Mouse (Mus musculus) G1E (cell line): ENCODE data around the gene Tmem86a. TPM values are rescaled to one million over a fixed set of nuclear protein-coding genes. Genes with fewer than 3 reads are reported as not detected.

Source experiments
- ATAC-seq: 2 replicates; pipeline ENCODE4 v1.8.0; 2016; ENCODE audit warnings: mild to moderate bottlenecking; ENCODE audit not compliant: insufficient number of reproducible peaks, poor library complexity, low FRiP score, severe bottlenecking; ENCODE audit errors: extremely low read depth
- DNase-seq: peaks from one replicate; pipeline ENCODE4 v3.0.0; 2012; ENCODE audit warnings: low spot score
- H3K27me3 ChIP-seq: 2 replicates; pipeline ENCODE4 v1.6.1; 2012; ENCODE audit warnings: mild to moderate bottlenecking, low read length, inconsistent platforms; ENCODE audit not compliant: insufficient read depth
- H3K36me3 ChIP-seq: replicated peaks from 2 replicates; pipeline ENCODE3; 2012; ENCODE audit warnings: mild to moderate bottlenecking, inconsistent platforms
- H3K4me1 ChIP-seq: 2 replicates; pipeline ENCODE4 v1.6.1; 2012; ENCODE audit warnings: low read depth, low read length, inconsistent platforms, mixed read lengths; ENCODE audit not compliant: insufficient read depth
- H3K4me3 ChIP-seq: 2 replicates; pipeline ENCODE4 v1.5.1; 2012; ENCODE audit warnings: low read depth, mild to moderate bottlenecking, inconsistent platforms, low read length, moderate library complexity, mixed read lengths
- H3K9me3 ChIP-seq: replicated peaks from 2 replicates; pipeline ENCODE4 v1.6.1; 2012; ENCODE audit warnings: inconsistent platforms
- CTCF ChIP-seq: IDR thresholded peaks from 2 replicates; pipeline ENCODE4 v1.5.1; 2012; ENCODE audit warnings: low read depth, low read length, inconsistent platforms, mixed read lengths
- GATA1 ChIP-seq: IDR thresholded peaks from 2 replicates; pipeline ENCODE4 v1.6.1; 2012; ENCODE audit warnings: borderline replicate concordance, low read length, inconsistent platforms, mixed read lengths
- GATA2 ChIP-seq: IDR thresholded peaks from 2 replicates; pipeline ENCODE4 v1.6.1; 2012; ENCODE audit warnings: low read depth, low read length, inconsistent platforms, borderline replicate concordance
- POLR2AphosphoS5 ChIP-seq: IDR thresholded peaks from 2 replicates; pipeline ENCODE4 v1.6.1; 2012; ENCODE audit warnings: low read depth, low read length, inconsistent platforms; ENCODE audit not compliant: insufficient replicate concordance
- TAL1 ChIP-seq: conservative IDR thresholded peaks from 2 replicates; pipeline ENCODE4 v1.6.1; 2012; ENCODE audit warnings: low read depth, low read length, inconsistent platforms, mixed read lengths
- polyA plus RNA-seq: library from polyadenylated mRNA; stranded (reverse); fragments of >175 nt; gene quantifications from 2 replicates; pipeline ENCODE4 v1.2.3, GENCODE M21; 2012
- total RNA-seq, 2 experiments: library from RNA; stranded (forward) in 1 of 2; stranded (reverse) in 1 of 2; fragments of 200-1000 nt in 1 of 2; fragments of >200 nt in 1 of 2; fragmentation: Nextera tagmentation in 1 of 2; gene quantifications; 2 replicates each; pipeline ENCODE4 v1.2.3; 2014 to 2017

Gene Tmem86a
- total and polyA plus RNA-seq, 3 experiments = 0.05 to 7.1 TPM; not detected in 1

GRCm38 (mm10) chr7:47041706-47042105 lies 8.7 kb upstream of the Tmem86a start:
- ATAC-seq = no peak
- no peak for TF ChIP-seq GATA2
- TF ChIP-seq GATA1 = no peak
- no peak for TF ChIP-seq CTCF
- TF ChIP-seq TAL1 = no peak
- no peak for DNase-seq
- H3K4me3 ChIP-seq = no peak overlapping the region
- H3K27me3 ChIP-seq = peaks cover 60% of the 10 kb centered on the region
- H3K36me3 ChIP-seq = no peaks in the 10 kb centered on the region
- peaks cover 3% of the 10 kb centered on the region; the same call in 1 of the 2 replicates for H3K4me1 ChIP-seq
- no peaks in the 10 kb centered on the region for H3K9me3 ChIP-seq

GRCm38 (mm10) chr7:47042121-47042520 lies 8.3 kb upstream of the Tmem86a start:
- H3K4me3 ChIP-seq = no peak overlapping the region
- ATAC-seq = no peak
- H3K27me3 ChIP-seq = peaks cover 62% of the 10 kb centered on the region
- TF ChIP-seq GATA2 (no peak), POLR2AphosphoS5 (no peak), CTCF (no peak), GATA1 (no peak), TAL1 (no peak)
- no peaks in the 10 kb centered on the region for H3K36me3 ChIP-seq
- no peaks in the 10 kb centered on the region for H3K9me3 ChIP-seq
- H3K4me1 ChIP-seq = peaks cover 3% of the 10 kb centered on the region; the same call in 1 of the 2 replicates
- no peak for DNase-seq

- no peak for DNase-seq
- TF ChIP-seq POLR2AphosphoS5 (no peak), GATA2 (no peak), TAL1 (no peak), CTCF (no peak), GATA1 (no peak)
- ATAC-seq = no peak
Observed at GRCm38 (mm10) chr7:47042823-47043490, 7.4 kb upstream of the Tmem86a start.

GRCm38 (mm10) chr7:47050766-47051165 lies 365 bp downstream of the Tmem86a start:
- Histone ChIP-seq H3K36me3 (no peaks in the 10 kb centered on the region), H3K4me3 (peak overlapping the region; percentile 18; the same call in 1 of the 2 replicates), H3K9me3 (peaks cover 4% of the 10 kb centered on the region; the same call in 1 of the 2 replicates), H3K27me3 (peaks cover 84% of the 10 kb centered on the region), H3K4me1 (peaks cover 16% of the 10 kb centered on the region)
- ATAC-seq (no peak), DNase-seq (no peak)
- TF ChIP-seq POLR2AphosphoS5 (no peak), CTCF (no peak), TAL1 (no peak), GATA1 (no peak), GATA2 (no peak)

More at GRCm38 (mm10) chr7:47042823-47043490, 7.4 kb upstream of the Tmem86a start:
- Histone ChIP-seq H3K4me3 (no peak overlapping the region), H3K36me3 (no peaks in the 10 kb centered on the region), H3K4me1 (peaks cover 3% of the 10 kb centered on the region; the same call in 1 of the 2 replicates), H3K9me3 (no peaks in the 10 kb centered on the region), H3K27me3 (peaks cover 59% of the 10 kb centered on the region)

GRCm38 (mm10) chr7:47051404-47052151 lies 1.2 kb downstream of the Tmem86a start:
- ATAC-seq = 0 out of 2 replicates have a peak, but pooled peaks have one; percentile 25
- peaks cover 18% of the 10 kb centered on the region for H3K4me1 ChIP-seq
- H3K36me3 ChIP-seq = no peaks in the 10 kb centered on the region
- TF ChIP-seq TAL1 (no peak), GATA1 (no peak), POLR2AphosphoS5 (no peak), CTCF (no peak), GATA2 (no peak)
- H3K4me3 ChIP-seq = no peak overlapping the region
- peaks cover 86% of the 10 kb centered on the region for H3K27me3 ChIP-seq
- peaks cover 4% of the 10 kb centered on the region; the same call in 1 of the 2 replicates for H3K9me3 ChIP-seq
- no peak for DNase-seq

- TF ChIP-seq TAL1 = no peak
- no peak for TF ChIP-seq GATA1
- TF ChIP-seq CTCF = no peak
- TF ChIP-seq GATA2 = no peak
- TF ChIP-seq POLR2AphosphoS5 = no peak
- DNase-seq = no peak
- H3K4me1 ChIP-seq = peaks cover 21% of the 10 kb centered on the region
- no peak for ATAC-seq
- no peak overlapping the region for H3K4me3 ChIP-seq
- peaks cover 89% of the 10 kb centered on the region for H3K27me3 ChIP-seq
- peaks cover 4% of the 10 kb centered on the region; the same call in 1 of the 2 replicates for H3K9me3 ChIP-seq
- no peaks in the 10 kb centered on the region for H3K36me3 ChIP-seq
Observed at GRCm38 (mm10) chr7:47052276-47052675, 1.9 kb downstream of the Tmem86a start.
